ENCODE assay signal across 27 mouse cellular contexts in genomic region chr14:22923251-22923650, GRCm38 (mm10).
"Had no signal": no experiment of that assay in that cellular context is flagged by ENCODE, and none has a peak within 500 bp of the region (broad histone marks: within the 10 kb centered on the region; RNA-seq: fewer than 3 reads in every experiment).

No protein-coding gene starts in this region.

- DNase-seq: gastrocnemius, adult 2 months; gastrocnemius, postnatal 10 days; gastrocnemius, postnatal 25 days; heart, adult 2 months; heart, postnatal 10 days; heart, postnatal 4 days; kidney, adult 18-20 months; kidney, adult 8-10 months; kidney, postnatal 10 days; kidney, postnatal 25 days; kidney, postnatal 4 days; layer of hippocampus, adult 9-11 months; layer of hippocampus, postnatal 36 days; left cerebral cortex, postnatal 4 days had no signal

- H3K27me3 ChIP-seq: heart, embryonic 12.5 days; hindbrain, embryonic 12.5 days; intestine, embryonic 15.5 days; limb, embryonic 13.5 days; limb, embryonic 15.5 days; liver, embryonic 12.5 days had no signal

- H3K4me3 ChIP-seq: gastrocnemius, adult 2 months; heart, adult 2 months; heart, embryonic 10.5 days; heart, embryonic 12.5 days; hindbrain, embryonic 10.5 days; hindbrain, embryonic 12.5 days; intestine, embryonic 15.5 days; limb, embryonic 13.5 days; limb, embryonic 15.5 days; liver, embryonic 12.5 days had no signal

- H3K4me2 ChIP-seq: heart, embryonic 12.5 days; hindbrain, embryonic 12.5 days; hindbrain, embryonic 14.5 days; intestine, embryonic 15.5 days; limb, embryonic 13.5 days; limb, embryonic 15.5 days; liver, embryonic 12.5 days had no signal

- H3K27ac ChIP-seq: gastrocnemius, adult 2 months; heart, adult 2 months; heart, embryonic 10.5 days; hindbrain, embryonic 10.5 days; hindbrain, embryonic 12.5 days; hindbrain, embryonic 14.5 days; intestine, embryonic 15.5 days; limb, embryonic 13.5 days; liver, embryonic 12.5 days; liver, embryonic 14.5 days had no signal

- H3K36me3 ChIP-seq: heart, embryonic 10.5 days; heart, embryonic 12.5 days; hindbrain, embryonic 10.5 days; hindbrain, embryonic 12.5 days; intestine, embryonic 15.5 days; limb, embryonic 13.5 days; limb, embryonic 15.5 days; liver, embryonic 12.5 days had no signal

- H3K9me3 ChIP-seq: heart, embryonic 10.5 days; heart, embryonic 12.5 days; hindbrain, embryonic 10.5 days; hindbrain, embryonic 12.5 days; intestine, embryonic 15.5 days; limb, embryonic 13.5 days; limb, embryonic 15.5 days; liver, embryonic 12.5 days had no signal

- H3K4me1 ChIP-seq: heart, embryonic 10.5 days; heart, embryonic 12.5 days; liver, embryonic 12.5 days had no signal

- H3K9ac ChIP-seq: heart, embryonic 12.5 days; hindbrain, embryonic 12.5 days; hindbrain, embryonic 14.5 days; intestine, embryonic 15.5 days; limb, embryonic 13.5 days; limb, embryonic 15.5 days; liver, embryonic 12.5 days; liver, embryonic 14.5 days had no signal

- ATAC-seq: hindbrain, embryonic 16.5 days; inflammation-experienced regulatory T-cells, adult 6 months; intestine, embryonic 15.5 days; intestine, postnatal 0 days; liver, embryonic 12.5 days had no signal
